Mouse (Mus musculus) frontal cortex, postnatal 14 days (tissue): ENCODE measurements at regions not wholly inside any gene's neighbourhood (a gene's known extent, or its start where the extent isn't known, plus 50 kb on each side); places are given as distances from the start of the nearest gene placed in this dataset.

Source experiments
- DNase-seq, 2 experiments: peaks; one replicate each; pipeline ENCODE4 v3.0.0; 2022; ENCODE audit warnings: low spot score in 2 of 2

- no peak for DNase-seq
Measured at GRCm38 (mm10) chr15:62138701-62139100, 1215.9 kb upstream of the A1bg start.

GRCm38 (mm10) chr15:62136932-62137594, 1214.3 kb upstream of the A1bg start:
- DNase-seq = no peak

GRCm38 (mm10) chr15:62134835-62135234, 1212.0 kb upstream of the A1bg start:
- DNase-seq = no peak

- no peak for DNase-seq
Measured at GRCm38 (mm10) chr15:62134308-62134707, 1211.5 kb upstream of the A1bg start.

GRCm38 (mm10) chr15:62132895-62133294, 1210.1 kb upstream of the A1bg start:
- DNase-seq = no peak

GRCm38 (mm10) chr15:62131686-62132085, 1208.9 kb upstream of the A1bg start:
- no peak for DNase-seq

GRCm38 (mm10) chr15:62130530-62130929, 1207.7 kb upstream of the A1bg start:
- DNase-seq = no peak

- no peak for DNase-seq
Measured at GRCm38 (mm10) chr15:62128546-62129212, 1205.9 kb upstream of the A1bg start.

GRCm38 (mm10) chr15:62127602-62128158, 1204.9 kb upstream of the A1bg start:
- DNase-seq = no peak

- DNase-seq = no peak
Measured at GRCm38 (mm10) chr15:62125718-62126117, 1202.9 kb upstream of the A1bg start.

GRCm38 (mm10) chr15:62123756-62124155, 1200.9 kb upstream of the A1bg start:
- DNase-seq = no peak

GRCm38 (mm10) chr15:62122265-62123023, 1199.6 kb upstream of the A1bg start:
- DNase-seq = no peak

GRCm38 (mm10) chr15:62121696-62122095, 1198.9 kb upstream of the A1bg start:
- no peak for DNase-seq

- no peak for DNase-seq
Measured at GRCm38 (mm10) chr15:62120735-62121134, 1197.9 kb upstream of the A1bg start.

- DNase-seq = no peak
Measured at GRCm38 (mm10) chr15:62118997-62119396, 1196.2 kb upstream of the A1bg start.

GRCm38 (mm10) chr15:62116184-62116583, 1193.4 kb upstream of the A1bg start:
- DNase-seq = no peak

GRCm38 (mm10) chr15:62114815-62115214, 1192.0 kb upstream of the A1bg start:
- DNase-seq = no peak

GRCm38 (mm10) chr15:62112151-62112550, 1189.3 kb upstream of the A1bg start:
- DNase-seq = no peak

- DNase-seq = no peak
Measured at GRCm38 (mm10) chr15:62107976-62108375, 1185.2 kb upstream of the A1bg start.

GRCm38 (mm10) chr15:62106518-62106975, 1183.7 kb upstream of the A1bg start:
- DNase-seq = peak; percentile 61 to 67

- DNase-seq = no peak
Measured at GRCm38 (mm10) chr15:62105483-62105882, 1182.7 kb upstream of the A1bg start.

GRCm38 (mm10) chr15:62104653-62105052, 1181.8 kb upstream of the A1bg start:
- peak in 1 of 2 experiments; percentile 18 for DNase-seq
